Mouse (Mus musculus): ENCODE measurements around the gene Gm49321.
A peak's percentile ranks its signal among the peaks of the same experiment; 100 is the strongest.

Gm49321 gene

DNA sequence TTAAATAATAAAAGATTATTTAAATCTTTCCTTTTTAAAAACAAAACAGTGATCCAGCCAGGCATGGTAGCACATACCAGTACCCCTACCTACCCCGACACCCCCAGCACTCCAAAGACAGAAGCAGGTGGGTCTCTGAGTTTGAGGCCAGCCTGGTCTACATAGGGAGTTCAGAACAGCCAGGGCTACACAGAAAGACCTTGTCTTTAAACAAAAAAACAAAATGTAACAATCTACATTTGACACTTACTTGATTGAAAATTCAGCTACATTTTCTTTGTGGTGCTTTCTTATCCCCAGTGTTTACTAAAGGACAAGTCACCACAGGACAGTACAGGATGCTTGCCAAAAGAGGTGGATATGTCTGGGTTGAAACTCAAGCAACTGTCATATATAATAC is at the start of gene Gm49321:
TSS of gene Gm49321 (plus strand) at position 301 of the 400 bp plus-strand sequence.
- no peak for DNase-seq

DNA sequence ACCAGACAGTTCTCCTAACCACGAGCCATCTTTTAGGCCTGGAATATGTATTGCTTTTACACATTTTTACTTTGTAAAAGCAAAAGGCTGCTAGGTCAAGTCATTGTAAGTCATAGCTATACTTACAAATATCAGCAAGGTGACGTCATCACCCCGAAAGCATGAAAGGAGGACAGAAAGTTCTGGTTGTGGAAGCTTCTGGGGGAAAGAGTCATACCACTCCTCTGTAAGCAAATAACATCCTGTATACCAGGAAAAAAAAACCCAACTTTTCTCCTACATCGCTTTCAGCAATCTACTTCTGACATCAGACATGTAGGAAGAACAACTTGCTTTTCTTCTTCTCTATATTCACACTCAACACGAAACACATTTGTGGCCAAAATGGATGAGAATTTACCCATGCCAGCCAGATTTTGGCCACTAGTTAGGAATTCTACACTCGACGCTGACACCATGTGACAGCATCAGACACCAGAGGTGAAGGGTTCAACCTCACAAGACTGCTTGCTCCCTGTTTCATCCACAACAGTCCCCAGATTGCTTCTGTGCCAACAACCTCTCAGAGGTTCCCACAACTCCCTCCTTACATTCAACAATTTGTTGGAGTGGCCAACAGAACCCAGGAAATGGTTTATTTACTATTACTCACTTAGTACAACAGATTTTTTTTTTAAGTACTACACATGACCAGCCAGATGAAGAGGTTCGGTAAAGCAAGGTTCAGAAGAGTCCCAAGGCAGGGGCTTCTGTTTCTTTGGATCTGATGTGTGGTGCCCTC is 49.3 kb upstream of the Gm49321 start:
- DNase-seq: no peak

DNA sequence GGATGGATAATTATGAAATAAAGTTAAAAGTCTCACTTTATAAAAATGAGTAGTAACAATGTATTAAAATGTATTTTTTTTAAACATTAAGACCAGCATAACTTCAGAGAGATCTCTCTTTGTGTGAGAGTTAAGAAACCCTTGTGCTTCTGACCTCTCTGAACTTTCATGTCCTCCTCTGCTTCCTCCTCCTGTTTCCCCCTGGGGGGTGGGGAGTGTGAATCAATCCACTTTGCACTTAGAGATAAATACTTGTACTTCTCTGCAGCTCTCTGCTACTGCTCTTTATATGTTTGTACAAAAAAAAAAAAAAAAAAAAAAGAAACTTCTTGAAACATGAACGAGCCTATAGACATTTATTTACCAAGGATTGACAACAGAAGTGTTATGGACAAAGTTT is 47.9 kb upstream of the Gm49321 start:
- DNase-seq: no peak

DNA sequence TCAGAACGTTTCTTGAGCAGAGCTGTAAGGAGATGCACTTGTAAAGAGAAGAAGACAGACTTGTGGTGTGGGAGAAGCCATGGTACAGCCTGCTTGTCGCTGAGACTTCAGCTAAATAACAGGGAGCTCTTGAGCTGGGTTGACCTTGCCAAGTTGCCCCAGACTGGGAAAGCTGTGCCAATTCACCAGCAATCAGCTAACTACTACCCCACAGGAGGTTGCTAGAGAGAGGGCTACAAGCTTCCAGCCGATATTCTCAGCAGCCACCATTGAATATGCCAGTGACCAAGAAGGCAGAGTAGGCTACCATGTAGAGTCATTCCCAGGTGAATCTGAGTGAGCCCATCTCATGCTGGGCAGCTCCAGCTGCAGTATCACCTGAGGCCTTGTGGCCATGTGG is 47.4 kb upstream of the Gm49321 start:
- no peak for DNase-seq

DNA sequence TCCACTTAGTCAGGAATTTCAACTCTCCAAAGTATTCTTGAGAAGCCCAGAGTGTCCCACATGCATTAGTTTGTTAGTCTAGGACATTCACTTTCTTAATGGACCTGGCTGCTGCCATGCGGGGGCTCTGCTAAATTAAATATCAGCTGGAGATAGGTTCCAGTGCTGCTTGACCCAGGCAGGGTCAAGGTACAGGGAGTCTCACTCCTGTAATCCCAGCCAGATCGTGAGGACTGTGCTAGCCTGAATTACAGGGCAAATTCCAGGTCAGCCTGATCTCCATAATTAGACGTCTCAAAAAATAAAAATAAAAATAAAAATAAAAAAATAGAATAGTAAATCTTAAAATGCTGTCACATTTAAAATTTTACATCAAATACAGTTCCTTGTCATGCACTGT is 44.8 kb upstream of the Gm49321 start:
- peak; percentile 47 to 71 for DNase-seq

DNA sequence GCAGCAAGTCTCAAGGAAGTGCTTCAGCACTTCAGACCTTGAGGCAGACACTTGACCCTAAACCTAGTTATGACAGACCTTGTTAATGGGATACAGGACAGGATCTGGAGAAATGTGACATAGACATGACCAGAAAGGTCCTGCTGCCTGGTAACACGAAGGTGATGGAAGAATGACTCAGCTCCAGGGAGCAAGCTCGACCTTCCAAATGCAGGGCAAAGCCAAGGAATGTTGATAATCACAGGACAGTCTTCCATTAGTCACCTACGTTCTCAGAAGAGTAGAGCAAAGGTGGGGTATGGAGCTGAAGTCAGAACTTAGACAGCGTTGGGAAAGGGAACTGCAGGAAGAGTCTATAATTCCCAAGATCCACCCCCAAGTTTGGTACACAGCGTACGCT is 42.6 kb upstream of the Gm49321 start:
- DNase-seq: no peak

DNA sequence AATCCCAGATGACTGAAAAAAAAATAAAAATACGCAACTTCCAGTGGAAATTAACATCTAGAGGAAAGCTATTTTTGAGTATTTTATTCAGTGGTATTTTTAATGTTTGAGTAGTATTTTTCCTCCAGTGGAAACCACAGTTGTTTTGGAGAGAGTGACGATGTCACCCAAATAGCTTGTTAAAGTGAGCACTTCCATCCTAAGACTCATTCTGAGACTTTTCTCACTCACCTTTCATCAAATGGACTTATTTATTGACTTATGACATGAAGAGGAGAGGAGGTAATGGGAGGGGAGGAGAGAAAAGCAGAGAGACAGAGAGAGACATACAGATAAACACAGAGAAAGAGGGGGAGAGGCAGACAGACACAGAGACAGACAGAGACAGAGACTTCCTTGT is 41.8 kb upstream of the Gm49321 start:
- no peak for DNase-seq

DNA sequence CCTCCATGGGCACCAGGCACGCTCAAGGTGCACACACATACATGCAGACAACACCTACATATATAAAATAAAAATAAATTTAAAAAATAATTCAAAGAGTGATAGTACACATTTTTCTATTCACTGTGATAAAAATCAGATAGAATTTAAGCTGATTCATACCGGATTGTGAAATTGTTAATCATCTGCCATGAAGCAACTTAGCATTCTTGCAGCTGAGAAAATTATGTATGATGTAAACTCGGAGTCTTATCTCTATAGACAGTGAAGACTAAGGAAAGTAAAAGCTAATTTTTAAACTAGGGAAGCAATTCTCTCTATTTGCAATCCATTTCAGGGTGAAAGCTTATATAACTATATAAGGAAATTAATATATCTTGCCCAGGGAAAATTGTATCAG is 41.0 kb upstream of the Gm49321 start:
- no peak for DNase-seq

DNA sequence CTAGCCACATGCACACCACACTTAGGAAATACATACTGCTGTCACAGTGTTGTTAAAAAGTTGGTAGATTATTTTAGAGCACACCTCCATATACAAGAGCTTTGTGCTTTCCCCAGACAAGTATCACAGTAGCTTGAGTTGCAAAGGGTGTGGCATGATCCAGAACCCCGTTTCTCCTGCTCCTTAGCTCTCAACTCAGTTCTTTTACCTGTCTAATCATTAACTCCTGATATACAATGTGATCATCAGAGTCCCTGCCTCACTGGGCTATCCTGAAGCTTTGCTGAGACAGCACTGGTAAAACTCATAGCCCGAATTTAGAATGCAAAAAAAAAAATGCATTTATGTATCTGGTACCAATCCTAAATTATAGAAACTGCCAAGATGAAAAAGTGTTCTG is 39.2 kb upstream of the Gm49321 start:
- no peak for DNase-seq

DNA sequence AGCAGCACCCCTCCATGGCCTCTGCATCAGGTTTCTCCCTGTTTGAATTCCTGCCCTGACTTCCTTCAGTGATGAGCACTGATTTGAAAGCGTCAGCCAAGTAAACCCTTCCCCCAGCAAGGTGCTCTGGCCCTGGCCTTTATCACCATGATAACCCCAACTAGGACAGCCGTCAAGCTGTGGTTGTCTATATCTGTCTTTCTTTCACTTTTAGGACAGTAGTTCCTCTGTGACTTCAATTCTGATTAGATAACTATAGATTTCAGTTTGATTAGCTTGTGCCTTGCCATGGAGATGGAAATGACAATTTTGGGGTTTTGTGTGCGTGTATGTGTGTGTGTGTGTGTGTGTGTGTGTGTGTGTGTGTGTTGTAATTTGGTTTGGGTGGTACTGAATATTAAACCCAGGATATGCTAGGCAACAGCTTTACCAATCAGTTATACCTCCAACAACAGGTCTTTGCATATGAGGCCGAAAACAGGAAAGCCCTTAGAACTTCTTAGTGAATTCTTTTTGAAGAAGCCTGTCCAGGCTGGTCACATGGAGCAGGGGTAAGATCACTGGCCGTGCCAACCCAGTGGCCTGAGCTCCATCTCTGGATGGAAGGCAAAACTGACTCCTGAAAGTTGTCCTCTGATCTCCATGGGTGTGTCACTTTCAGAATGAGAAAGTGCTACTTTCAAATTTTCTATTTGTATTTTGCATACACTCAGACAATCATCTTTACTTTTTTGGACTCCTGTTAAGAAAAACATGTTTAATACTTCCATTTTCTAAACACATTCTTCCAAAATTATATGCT is 33.1 kb upstream of the Gm49321 start:
- DNase-seq: peak in 1 of 2 experiments; percentile 58

DNA sequence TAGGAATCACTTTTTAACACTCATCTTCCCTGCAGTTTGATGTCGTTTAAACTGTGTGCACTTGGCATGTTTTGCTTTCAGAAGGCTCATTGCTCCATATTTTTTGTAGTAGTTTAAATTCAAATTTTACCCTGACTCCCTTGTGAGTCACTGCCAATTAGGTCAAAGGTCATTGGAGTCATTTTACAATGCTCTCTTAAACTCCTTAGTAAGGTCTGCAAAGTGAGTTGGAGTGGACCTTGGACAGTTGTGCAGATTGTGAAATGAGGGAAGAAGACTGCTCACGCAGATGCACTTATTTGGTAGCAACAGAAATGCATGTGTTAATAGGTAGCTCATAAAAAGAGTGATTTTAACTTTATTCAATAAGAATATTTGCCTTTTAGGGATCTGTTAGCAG is 32.4 kb upstream of the Gm49321 start:
- DNase-seq: peak; percentile 49 to 64

DNA sequence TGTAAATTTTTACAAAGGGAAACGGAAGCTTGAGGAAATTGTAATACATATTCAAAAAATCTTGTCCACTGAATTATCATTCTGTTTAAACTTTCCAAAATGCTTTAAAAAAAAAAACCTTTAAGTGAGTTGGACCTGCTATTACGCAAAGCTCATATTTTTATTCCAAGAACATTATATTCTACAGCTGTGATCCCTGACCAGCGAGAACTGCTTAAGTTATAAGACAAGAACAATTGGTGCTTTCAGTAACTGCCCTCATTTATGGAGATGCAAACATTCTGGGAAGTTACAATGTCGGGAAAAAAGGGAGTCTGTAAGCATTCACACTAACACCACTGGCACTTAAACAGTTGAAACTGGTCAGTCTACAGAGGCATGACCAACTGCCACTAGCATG is 31.9 kb upstream of the Gm49321 start:
- DNase-seq: no peak

DNA sequence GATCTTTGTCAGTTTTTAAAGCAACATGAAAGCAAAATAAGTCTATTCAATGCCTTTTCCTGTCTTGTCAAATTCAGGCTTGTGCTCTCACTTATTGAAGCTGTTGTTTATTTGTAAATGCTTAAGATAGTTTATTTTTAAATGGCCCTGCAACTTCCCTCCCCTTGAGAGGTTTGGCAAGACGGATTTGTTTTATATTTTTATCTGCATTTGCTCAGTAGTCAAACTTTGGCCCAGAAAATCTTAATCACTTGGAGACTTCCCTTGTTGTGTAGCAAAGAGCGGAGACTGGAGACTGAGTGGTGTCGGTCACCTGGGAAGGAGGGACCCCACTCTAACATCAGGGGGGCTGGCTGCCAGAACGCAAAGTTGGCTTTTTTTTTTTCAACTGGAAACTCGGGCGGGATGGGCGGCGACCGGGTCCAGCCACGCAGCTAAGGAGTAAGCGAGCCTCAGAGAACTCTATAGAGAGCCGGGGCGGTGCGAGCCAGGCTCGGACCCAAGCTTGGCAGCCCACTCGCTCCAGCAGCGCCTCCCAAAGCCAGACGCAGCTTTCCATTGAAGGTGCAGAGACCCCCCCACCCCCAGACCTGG is 30.3 kb upstream of the Gm49321 start:
- no peak for DNase-seq

DNA sequence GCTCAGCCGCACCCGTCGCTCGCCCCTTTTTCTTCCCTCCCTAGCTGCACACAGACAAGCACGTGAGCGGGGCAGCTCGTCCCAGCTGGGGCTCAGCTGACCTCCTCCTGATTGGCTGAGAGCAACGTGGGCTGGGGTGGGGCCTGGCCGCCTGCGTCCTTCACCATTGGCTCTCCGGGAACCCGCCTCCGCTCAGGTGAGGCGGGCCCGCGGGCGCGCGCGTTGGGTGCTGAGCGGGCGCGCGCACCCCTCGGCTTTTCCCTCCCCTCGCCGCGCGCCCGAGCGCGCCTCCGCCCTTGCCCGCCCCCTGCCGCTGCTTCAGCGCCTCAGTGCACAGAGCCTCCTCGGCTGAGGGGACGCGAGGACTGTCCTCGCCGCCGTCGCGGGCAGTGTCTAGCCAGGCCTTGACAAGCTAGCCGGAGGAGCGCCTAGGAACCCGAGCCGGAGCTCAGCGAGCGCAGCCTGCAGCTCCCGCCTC is 29.7 kb upstream of the Gm49321 start:
- peak; percentile 98 to 100 for DNase-seq

DNA sequence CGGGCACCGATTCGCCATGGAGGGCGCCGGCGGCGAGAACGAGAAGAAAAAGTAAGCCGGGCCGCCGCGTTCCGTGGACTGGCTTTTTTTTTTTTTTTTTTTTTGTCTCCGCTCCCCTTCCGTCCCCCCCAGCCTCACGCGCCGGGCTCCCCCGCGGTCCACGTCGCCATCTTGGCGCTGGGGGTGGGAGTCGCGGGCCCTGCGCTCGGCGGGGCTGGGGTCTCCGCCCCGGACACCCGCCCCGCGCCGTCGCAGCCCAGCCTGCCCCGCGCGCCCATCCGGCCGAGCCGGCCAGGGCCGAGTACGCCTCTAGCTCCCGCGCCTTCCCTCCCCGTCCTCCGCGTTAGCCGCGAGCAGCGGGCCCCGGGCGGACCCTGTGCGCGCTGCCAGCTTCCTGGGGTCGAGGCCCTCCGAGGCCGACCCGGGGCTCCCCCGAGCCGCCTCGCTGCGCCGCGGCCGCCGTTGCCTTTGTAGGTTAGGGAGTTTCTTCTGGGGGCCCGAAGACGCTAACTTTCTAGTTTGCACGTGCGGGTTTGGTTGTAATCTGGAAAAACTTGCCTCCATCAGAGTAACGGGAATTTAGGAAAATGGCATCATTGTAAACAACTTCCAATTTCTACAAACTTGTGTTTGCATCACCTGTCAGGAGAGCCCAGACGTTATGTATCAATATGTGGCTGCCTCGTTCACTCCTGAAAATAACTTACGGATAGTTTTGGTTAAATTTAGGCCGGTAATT is 29.0 kb upstream of the Gm49321 start:
- peak; percentile 63 to 84 for DNase-seq

DNA sequence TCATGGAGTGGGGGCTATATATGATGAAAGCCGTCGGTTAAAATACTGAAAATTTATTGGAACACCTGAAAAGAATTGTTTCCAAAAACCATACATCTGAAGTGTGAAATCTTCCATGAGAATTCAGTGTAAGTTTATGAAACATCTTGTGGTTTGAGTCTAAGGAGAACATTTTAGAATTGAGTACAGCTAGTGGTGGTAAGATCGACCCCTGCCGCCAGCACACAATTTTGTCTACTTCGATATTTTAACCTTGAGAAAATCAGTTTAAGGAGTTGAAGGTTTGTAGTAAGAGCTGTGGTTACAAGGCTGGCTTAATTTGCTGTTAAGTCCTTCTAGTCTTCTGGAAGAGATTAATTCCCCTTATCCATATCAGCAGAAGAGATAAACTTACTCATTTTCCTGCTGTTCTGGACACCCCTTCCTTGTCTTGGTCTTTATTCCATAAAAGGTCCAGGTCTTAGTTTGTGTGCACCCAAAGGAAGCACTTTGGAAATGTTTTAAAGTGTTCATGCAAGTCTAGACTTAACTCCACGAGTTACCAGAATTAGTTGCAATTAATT is 28.4 kb upstream of the Gm49321 start:
- no peak for DNase-seq

DNA sequence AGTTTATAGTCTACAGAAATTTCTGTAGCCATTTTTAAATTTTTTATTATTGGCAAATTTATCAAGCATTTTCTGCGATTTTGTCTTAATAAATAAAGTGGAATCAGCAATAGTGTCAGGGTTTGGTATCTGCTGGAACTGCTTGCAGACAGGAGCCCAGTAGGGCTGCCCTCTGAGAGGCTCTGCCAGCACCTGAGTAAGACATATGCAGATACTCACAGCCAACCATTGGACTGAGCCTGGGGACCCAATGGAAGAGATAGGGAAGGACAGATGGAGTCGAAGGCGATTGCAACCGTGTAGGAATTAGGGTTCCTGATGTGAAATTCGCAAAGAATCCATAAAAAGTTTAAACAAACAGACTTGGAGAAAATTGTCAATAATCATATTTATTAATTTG is 19.0 kb upstream of the Gm49321 start:
- DNase-seq: no peak

DNA sequence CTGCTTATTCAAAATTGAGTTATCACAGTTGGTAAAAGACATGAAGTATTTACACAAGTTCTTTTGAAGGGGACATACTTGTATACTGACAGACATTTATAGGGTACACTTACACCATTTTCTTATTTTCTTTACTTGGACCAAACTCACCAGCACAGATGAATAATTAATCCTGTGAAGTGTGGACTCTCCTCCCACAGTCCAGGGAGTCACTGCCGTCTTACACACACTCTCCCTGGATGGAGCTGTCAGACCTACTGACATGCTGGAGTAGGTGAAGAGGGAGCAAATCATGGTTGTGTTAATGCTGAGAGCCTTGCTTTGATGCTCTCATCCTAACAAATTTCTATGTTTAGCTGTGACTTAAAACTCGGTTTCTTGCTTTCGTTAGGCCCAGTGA is 7.2 kb upstream of the Gm49321 start:
- peak; percentile 36 to 71 for DNase-seq

DNA sequence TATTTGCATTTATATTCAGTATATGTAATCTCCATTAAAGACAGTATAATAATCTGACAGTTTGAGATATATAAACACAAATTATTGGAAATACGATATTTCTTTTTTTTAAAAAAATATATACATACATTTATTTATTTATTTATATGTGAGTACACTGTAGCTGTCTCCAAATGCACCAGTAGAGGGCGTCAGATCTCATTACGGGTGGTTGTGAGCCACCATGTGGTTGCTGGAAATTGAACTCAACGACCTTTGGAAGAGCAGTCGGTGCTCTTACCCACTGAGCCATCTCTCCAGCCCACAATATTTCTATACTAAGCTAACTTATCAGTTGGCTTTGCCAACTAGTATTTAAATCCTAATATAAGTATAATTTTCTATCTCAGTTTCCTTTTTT is 6.2 kb upstream of the Gm49321 start:
- peak; percentile 46 to 54 for DNase-seq

DNA sequence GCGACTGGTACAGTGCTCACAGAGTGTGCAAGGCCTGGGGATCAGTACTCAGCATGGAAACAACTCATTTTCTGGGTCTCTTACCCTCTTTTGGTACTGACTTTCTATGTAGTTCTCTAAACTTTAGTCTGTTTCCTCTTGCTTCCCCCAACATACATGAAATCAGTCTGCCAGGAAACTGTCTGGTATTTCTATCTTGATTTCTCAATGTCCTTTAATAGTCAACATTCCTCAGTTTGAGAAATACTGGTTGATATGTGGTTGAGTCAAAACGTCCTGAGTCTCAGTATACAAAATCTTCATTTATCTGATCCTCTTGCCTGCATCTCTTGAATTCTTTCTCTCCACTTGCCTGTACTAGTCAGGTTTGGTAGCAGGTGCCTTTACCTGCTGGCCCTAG is 2.9 kb upstream of the Gm49321 start:
- DNase-seq: no peak

DNA sequence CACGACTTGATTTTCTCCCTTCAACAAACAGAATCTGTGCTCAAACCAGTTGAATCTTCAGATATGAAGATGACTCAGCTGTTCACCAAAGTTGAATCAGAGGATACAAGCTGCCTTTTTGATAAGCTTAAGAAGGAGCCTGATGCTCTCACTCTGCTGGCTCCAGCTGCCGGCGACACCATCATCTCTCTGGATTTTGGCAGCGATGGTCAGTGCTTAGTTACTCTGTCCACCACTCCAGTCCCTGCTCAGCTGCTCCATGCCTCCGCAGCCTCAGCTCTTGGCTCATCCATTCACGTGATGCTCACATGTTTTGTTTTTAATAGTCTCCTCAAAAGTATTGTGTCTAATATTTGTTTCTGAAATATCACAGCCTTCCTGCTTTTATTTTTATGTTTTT is 2.1 kb downstream of the Gm49321 start:
- no peak for DNase-seq

DNA sequence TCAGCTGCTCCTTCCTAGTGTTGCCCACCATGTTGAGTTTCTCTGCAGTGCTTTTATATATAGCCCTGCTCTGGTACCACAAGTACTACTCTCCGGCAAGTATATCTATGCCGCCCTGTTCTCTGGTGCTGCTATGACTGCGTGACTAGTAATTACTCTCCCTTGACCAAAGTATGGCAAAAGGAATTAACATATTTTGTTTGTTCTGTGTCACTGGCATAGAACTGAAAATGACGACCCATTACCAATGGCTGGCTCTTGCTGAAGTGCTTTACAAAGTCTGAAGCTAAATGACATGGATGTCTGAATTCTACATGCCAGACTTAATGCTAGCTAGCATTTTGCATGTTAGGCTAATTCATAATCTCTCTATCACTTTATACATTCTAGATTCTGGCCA is 11.0 kb downstream of the Gm49321 start:
- DNase-seq: no peak
